Mouse (Mus musculus) lung, postnatal 10 days (tissue): ENCODE data around the gene Pnpo.

ENCODE experiments used
- DNase-seq: peaks from one replicate; pipeline ENCODE4 v3.0.0; 2021

Pnpo gene

GRCm38 (mm10) chr11:96969280-96969722, 25.5 kb upstream of the Pnpo start:
- DNase-seq, result no peak

DNA sequence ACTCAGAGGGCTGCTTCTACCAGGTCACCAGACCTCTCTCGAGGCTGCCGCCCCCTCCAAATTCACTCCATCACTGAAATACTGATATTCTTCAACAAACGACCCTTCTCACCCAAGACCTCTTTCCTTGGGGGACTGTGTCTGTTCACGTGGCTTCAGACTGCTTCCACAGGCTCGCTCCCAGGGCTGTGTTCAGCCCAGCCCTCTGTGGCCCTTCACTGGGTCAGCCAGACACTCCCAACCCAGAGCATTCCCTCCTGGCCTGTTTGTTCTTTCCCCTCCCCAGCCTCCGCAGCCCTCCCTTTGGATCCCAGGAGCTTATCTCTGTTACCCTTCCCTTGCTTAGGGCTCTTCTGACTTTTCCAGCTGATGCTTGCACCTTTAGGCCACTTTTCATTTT, 24.7 kb upstream of the Pnpo start:
- no peak for DNase-seq

DNA sequence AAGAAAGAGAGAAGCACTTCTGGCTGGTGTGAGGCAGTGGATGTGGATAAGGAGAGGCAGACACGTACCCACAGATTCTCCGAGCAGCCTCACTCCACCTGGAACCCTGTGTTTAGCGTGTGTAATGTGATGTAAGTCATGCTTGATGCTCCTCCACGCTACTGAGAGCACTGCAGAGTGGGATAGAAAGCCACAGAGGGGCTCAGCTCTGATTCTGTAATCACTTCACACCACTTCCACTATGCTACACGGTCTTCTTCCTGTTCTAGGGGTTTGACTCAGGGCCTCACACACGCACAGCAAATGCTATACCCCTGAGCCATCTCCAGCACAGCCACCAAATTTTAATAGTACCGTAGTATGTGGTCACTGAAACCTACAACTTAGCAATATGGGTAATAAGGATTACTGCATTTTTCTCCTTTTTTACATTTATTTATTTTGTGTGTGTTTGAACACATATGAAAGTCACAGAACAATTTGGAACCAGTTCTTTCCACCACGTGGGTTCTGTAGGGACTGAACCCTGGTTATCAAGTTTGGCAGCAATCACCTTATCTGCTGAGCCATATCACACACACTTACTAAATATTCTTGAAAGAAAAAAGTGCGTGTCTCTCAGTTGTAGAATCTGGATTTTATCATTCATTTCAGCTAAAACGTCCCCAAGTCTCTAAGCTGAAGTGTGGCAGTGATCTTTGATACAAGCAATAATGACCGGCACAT, 23.9 kb upstream of the Pnpo start:
- DNase-seq, result no peak

- DNase-seq, result no peak
Measured at GRCm38 (mm10) chr11:96966914-96967543, 23.2 kb upstream of the Pnpo start.

DNA sequence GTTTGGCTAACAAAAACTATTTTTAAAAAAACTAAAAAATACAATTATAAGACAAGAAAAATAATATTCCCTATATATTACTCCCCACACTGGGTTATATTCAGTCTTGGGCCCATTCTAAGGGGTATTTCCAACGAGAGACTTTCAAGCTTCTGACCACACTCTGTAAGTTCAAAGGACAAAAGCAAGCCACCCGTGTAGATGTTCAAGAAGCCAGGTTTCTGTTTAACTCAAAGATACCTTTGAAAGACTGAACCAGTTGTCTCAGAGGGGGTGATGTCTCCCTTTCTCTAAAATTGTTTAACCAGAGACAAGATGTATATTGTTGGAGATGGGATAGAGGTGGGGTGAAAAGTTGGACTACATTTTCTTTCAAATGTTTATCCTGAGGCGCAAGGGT, 22.4 kb upstream of the Pnpo start:
- no peak for DNase-seq

DNA sequence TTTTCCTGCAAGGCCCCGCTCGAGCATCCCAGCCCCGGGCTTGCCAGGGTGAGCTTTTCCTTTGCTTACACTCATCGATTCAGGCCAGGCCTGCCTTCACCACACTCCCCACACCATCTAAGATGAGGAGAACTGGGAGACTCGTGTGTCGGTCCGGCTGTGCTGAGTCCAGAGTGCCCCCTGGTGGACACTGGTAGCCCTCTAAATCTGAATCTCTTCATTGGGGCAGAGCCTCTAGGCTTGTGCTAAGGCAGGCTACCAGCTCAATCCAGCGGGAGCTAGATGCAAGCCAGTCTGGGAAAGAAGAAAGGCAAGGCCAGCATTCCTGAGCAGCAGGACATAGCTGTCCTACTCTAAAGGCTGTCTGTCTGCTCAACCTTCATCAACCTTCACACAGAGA, 19.8 kb upstream of the Pnpo start:
- DNase-seq, result peak; percentile 95

DNA sequence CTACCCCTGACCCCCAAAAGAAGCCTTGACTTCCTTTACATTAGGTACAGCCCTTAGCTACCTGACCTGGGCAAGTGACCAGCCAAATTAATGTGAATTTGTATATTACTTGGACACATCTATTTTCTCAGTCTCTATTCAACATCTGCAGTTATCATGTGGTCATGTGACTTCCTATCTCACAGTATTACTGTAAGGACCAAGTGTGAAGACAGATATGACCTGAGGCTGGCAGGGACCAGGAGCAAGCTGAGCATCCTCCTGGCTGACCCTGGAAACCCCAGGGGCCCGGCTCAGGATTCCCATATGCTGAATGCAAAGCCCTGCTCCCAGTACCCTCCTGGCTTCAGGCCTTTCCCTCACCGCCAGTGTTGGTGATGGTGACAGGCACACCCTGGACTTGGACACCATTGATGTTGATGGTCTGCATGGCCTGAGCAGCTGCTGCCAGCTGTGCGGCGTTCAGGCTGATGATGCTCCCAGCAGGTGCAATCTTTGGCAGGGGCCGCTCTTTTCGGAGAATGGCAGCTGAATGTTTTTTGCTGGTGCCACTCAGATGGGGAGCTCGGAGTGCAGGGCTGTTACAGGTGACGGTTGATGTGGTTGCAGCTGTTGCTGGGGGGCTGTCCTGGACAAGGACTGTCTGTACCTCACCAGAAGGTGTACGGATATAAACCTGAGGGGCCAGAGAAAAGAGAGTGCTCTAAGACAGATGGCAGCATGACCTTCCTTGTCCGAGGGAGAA, 13.4 kb upstream of the Pnpo start:
- DNase-seq, result no peak

GRCm38 (mm10) chr11:96956009-96956724, 12.4 kb upstream of the Pnpo start:
- DNase-seq, result no peak

GRCm38 (mm10) chr11:96955094-96955493, 11.3 kb upstream of the Pnpo start:
- DNase-seq, result no peak

DNA sequence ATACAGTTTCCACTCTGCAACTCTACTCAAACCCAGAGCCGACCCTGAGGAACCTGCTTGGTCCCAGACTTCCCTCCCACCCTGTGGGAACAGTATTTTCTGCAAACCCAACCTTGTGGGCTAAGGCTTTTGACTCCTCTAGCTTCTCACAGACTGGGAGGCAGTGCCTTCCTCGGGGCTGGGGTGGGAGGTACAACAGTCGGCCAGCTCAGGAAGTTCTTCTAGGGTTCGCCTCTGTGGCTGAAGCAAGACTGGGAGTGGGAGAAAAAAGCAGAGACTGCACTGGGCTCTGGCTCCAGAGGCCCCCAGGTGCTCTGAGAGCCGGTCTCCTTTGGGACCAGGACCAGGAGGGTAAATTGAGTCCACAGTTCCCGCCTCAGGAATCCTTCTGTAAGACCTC, 9.1 kb upstream of the Pnpo start:
- no peak for DNase-seq

GRCm38 (mm10) chr11:96952426-96952825, 8.6 kb upstream of the Pnpo start:
- DNase-seq, result no peak

- DNase-seq, result no peak
Measured at GRCm38 (mm10) chr11:96950767-96951166, 7.0 kb upstream of the Pnpo start.

DNA sequence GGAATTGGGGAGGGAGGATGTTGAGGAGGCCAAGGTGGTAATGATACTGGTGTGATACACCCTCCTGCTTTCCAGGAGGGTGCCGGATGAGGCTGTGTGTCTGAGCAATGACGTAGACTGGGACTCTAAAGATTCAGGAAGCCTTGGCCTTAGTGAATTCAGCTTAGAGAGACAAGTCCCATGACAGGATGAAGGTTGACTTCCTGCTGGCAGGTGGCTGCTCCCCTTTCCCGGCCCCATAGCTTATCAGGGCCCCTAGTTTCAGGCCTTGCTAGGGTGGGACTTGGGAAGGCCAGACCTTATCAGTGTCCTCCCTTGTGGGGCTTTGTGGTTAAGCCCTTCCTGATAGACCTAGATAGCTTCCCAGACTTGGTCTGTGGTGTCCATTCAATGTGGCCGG, 4.1 kb upstream of the Pnpo start:
- no peak for DNase-seq

DNA sequence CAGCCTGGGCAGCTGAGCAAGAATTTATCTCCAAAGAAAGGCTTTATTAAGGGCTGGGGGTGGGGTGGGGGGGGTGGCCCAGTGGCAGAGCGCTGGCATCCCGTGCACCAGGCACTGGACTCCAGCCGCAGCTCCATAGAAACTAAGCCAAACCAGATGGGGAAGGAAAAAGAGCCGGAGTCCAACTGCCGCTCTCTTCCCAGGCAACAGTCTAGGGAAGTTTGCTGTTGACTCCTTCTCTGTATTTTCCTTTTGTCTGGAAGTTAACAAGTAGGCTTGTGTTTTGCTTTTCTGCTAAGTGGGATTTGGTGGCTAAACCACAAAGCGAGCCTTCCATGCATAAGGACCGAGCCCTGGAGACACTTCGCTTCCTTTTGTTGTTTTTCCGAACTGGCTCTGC, 2.7 kb upstream of the Pnpo start:
- DNase-seq, result no peak

GRCm38 (mm10) chr11:96944844-96945580, 1.2 kb upstream of the Pnpo start:
- no peak for DNase-seq

GRCm38 (mm10) chr11:96941989-96942590, 1.7 kb downstream of the Pnpo start:
- DNase-seq, result no peak

- no peak for DNase-seq
Measured at GRCm38 (mm10) chr11:96940578-96941465, 3.0 kb downstream of the Pnpo start.

GRCm38 (mm10) chr11:96938426-96938800, 5.4 kb downstream of the Pnpo start:
- DNase-seq, result no peak

GRCm38 (mm10) chr11:96937549-96938425, 6.0 kb downstream of the Pnpo start:
- peak; percentile 83 for DNase-seq
